Mouse (Mus musculus) splenic B cell, adult 2 months (primary cell): ENCODE measurements around the gene Rrp12.
"Not testable (repeated sequence)": the region's sequence is repeated elsewhere in the genome, so short reads cannot be mapped to it uniquely, and the experiment has no call there.

ENCODE experiments used
- DNase-seq: peaks from one replicate; pipeline ENCODE4 v3.0.0-alpha.2; 2011; ENCODE audit warnings: low read depth, low spot score
- H3K27me3 ChIP-seq: 2 replicates; pipeline ENCODE4 v1.6.1; 2012; ENCODE audit warnings: mild to moderate bottlenecking, low read length, moderate library complexity, mixed read lengths; ENCODE audit not compliant: control insufficient read depth, poor library complexity, insufficient read depth, severe bottlenecking
- H3K36me3 ChIP-seq: 2 replicates; pipeline ENCODE4 v1.6.1; 2012; ENCODE audit warnings: mild to moderate bottlenecking, low read length, moderate library complexity, mixed read lengths; ENCODE audit not compliant: control insufficient read depth, poor library complexity, insufficient read depth, severe bottlenecking

Rrp12 gene

GRCm38 (mm10) chr19:41888191-41888590 is 7.8 kb downstream of the Rrp12 start:
- Histone ChIP-seq H3K36me3 (peaks cover 6% of the 10 kb centered on the region), H3K27me3 (no peaks in the 10 kb centered on the region)
- no peak for DNase-seq

DNA sequence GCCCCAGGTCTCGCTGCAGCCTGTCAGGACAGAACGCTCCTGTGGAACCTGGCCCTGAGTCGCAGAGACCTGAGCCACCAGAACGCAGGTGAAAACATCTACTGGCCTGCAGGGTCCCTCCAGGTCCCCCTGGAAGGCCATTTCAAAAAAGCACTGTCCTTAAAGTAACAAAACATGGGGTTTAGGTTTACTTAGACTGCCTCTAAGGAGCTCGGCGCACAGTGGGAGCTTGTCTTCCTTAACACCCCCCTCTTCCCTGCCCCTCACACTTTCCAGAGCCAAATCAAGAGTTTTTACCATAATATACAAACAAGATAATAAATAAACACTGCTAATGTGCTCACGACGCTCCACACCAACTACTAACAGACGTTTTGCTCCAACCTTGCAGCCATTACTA is 12.1 kb downstream of the Rrp12 start:
- H3K36me3 ChIP-seq, result peaks cover 7% of the 10 kb centered on the region
- DNase-seq, result no peak
- H3K27me3 ChIP-seq, result no peaks in the 10 kb centered on the region

GRCm38 (mm10) chr19:41881842-41882241 is 14.1 kb downstream of the Rrp12 start:
- no peaks in the 10 kb centered on the region for H3K27me3 ChIP-seq
- peaks cover 10% of the 10 kb centered on the region for H3K36me3 ChIP-seq
- no peak for DNase-seq

- no peak for DNase-seq
- Histone ChIP-seq H3K27me3 (no peaks in the 10 kb centered on the region), H3K36me3 (peaks cover 5% of the 10 kb centered on the region; the same call in 1 of the 2 replicates)
Measured at GRCm38 (mm10) chr19:41874356-41874755, 21.6 kb downstream of the Rrp12 start.

DNA sequence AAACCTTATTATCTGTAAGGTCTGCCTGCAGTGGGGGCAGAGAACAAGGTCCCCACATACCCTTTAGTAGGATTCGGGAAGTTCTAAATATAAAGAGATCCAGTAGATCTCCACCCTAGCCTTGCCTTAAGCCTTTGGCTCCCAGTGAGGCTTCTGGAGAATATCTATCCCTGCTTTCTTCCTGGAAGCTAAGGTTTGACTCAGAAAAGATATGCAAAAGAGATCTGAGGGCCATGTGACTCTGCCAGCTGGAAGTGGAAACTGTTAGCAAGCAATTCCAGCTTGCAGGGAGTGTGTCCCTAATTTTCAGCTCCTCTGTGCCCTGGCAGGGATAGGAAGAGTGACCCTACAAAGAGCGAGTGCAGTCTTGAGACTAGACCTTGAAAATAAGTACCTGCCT is 23.7 kb downstream of the Rrp12 start:
- Histone ChIP-seq H3K27me3 (no peaks in the 10 kb centered on the region), H3K36me3 (peaks cover 2% of the 10 kb centered on the region; the same call in 1 of the 2 replicates)
- no peak for DNase-seq

- not testable (repeated sequence) for H3K27me3 ChIP-seq, H3K36me3 ChIP-seq
- peak; percentile 47 for DNase-seq
Measured at GRCm38 (mm10) chr19:41869946-41870345, 26.0 kb downstream of the Rrp12 start.

DNA sequence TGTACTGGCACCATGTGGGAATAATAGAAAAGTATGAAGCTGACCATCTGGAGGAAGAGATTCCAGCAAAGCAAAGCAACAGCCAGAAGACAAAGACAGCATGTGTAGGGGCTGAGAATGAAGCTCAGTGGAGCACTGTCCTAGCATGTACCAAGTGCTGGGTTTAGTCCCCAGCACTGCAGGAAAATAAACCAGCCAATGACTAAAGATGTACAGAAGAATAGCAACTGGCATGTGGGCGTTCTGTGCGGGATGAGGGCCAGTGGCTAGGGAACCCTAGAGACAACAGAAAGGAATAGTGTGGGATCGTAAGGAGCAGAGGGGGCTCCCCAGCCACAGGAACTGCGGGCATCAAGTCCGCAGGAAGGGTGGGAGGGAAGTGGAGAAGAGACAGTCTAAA is 26.7 kb downstream of the Rrp12 start:
- Histone ChIP-seq H3K36me3 (no peaks in the 10 kb centered on the region; the same call in 1 of the 2 replicates), H3K27me3 (no peaks in the 10 kb centered on the region)
- no peak for DNase-seq

DNA sequence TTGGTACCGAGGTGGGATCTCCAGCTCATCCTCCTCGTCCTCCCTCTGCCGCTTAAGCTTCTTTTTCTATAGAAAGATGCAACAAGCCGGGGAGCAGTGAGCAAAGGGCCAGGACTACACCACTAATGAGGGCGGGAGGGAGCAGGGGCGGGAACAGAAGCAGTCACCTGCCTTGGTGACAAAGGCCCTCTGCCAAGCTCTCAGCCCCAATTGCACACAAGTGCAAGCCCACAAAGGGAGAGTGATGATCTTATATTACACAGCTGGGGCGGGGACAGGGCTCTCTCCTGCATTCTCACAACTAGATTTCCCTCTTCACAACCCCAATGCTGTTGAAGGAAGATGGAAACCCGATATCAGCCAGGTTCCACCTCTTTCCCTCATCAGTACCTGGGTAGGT is 29.3 kb downstream of the Rrp12 start:
- DNase-seq, result no peak
- Histone ChIP-seq H3K27me3 (no peaks in the 10 kb centered on the region), H3K36me3 (peaks cover 5% of the 10 kb centered on the region; the same call in 1 of the 2 replicates)

GRCm38 (mm10) chr19:41857816-41858310 is 38.1 kb downstream of the Rrp12 start:
- Histone ChIP-seq H3K27me3 (no peaks in the 10 kb centered on the region), H3K36me3 (peaks cover 5% of the 10 kb centered on the region; the same call in 1 of the 2 replicates)
- no peak for DNase-seq

GRCm38 (mm10) chr19:41857086-41857762 is 38.7 kb downstream of the Rrp12 start:
- Histone ChIP-seq H3K27me3 (no peaks in the 10 kb centered on the region), H3K36me3 (0 out of 2 replicates have a peak, but pooled peaks cover 3% of the 10 kb centered on the region)
- no peak for DNase-seq

DNA sequence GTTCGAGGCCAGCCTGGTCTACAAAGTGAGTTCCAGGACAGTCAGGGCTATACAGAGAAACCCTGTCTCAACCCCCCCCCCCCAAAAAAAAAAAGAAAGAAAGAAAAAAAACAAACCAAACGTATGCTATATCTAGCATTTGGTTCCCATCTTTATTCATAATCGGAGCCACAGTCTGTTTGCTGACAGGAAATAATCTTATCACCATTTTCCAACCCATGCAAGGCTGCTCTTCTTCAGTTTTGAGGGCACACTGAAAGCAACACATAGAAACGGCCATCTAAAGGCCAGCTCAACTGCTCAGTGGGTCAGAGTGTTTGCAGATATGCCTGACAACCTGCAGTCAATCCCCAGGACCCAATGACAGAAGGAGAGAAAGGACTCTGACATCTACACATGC is 43.5 kb downstream of the Rrp12 start:
- no peaks in the 10 kb centered on the region for H3K36me3 ChIP-seq
- no peaks in the 10 kb centered on the region for H3K27me3 ChIP-seq
- no peak for DNase-seq

- peak; percentile 58 for DNase-seq
- Histone ChIP-seq H3K27me3 (no peaks in the 10 kb centered on the region), H3K36me3 (no peaks in the 10 kb centered on the region)
Measured at GRCm38 (mm10) chr19:41850719-41851543, 45.0 kb downstream of the Rrp12 start.

DNA sequence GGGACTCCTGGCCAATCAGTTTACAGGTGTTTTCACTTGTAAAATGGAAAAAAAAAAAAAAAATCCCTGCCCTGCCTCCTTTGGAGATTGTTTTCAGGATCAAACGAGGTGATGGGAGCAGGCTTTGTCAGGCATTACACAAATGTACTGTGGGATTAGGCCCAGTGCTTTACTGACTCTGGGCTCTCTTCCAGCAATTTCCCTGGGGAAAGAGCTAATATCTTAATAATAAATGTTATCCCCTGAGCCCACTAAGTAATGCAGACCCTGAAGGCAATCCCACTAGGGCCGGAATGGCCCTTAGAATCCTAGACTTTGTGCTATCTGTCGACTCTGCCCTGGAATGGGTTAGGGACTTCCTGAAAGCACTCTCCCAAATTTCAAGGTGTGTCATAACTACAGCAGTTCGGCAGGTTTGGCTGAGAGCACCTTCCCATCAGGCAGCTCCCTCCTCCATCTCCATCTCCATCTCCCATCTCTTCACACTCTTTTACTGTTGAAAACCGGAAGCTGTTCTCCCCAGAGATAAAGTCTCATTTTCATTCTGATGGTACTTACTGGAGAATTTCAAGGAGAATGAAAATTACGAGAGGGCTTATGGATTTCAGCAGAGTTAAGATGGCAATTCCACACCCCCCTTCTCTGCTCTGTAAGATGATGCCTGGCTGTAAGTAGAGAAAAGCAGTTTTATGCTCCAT is 45.8 kb downstream of the Rrp12 start:
- Histone ChIP-seq H3K27me3 (no peaks in the 10 kb centered on the region), H3K36me3 (no peaks in the 10 kb centered on the region)
- DNase-seq, result no peak

GRCm38 (mm10) chr19:41847992-41848851 is 47.8 kb downstream of the Rrp12 start, which contains the start of gene Frat2:
Gene Frat2 (minus strand): TSS chr19:41848132.
- DNase-seq, result peak; percentile 92
- H3K36me3 ChIP-seq, result no peaks in the 10 kb centered on the region
- H3K27me3 ChIP-seq, result no peaks in the 10 kb centered on the region
